8 mouse cellular contexts compared by ENCODE assay signal in the genomic region with DNA sequence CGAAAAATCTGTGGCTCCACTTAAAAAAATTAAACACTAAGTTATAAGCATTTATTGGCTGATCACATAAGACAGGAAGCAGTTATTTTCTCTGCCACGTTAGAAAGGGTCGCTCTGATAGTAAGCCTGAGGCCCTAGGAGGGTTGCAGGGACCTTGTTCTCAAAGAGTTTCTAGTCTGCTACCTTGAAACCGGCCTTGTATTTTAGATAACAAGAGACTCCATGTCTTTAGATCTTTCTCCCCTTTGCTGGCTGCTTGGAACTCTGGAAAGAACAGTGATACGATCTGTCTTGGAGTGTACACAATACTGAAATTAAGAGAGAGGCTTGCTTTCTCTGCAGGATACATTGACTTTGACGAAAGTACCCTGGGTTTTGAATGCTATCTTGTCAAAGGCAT. TPM values are rescaled to one million over a fixed set of nuclear protein-coding genes. Genes with fewer than 3 reads are reported as not detected.
A peak's percentile ranks its signal among the peaks of the same experiment; 100 is the strongest.
DNase-seq lines count a peak whose midpoint lies in the region; ATAC-seq lines count a peak whose summit lies in the region.

No protein-coding gene starts in this region.

- no peak for ATAC-seq in heart, embryonic 14.5 days (ENCODE audit: insufficient number of reproducible peaks, insufficient read depth, low FRiP score, low read depth)
- peak; percentile 30 for ATAC-seq in activated CD4-positive, CD25-positive, alpha-beta regulatory T cell, adult 4 months
- ATAC-seq in hindbrain, embryonic 14.5 days (ENCODE audit: low FRiP score), result no peak
- ATAC-seq in midbrain, embryonic 12.5 days (ENCODE audit: low FRiP score, low read depth), result no peak

- peak overlapping the region; percentile 83 for H3K9ac ChIP-seq in heart, embryonic 14.5 days (ENCODE audit: low read length)
- peak overlapping the region; percentile 87 for H3K9ac ChIP-seq in hindbrain, embryonic 14.5 days
- H3K9ac ChIP-seq in midbrain, embryonic 12.5 days (replicated peaks), result no peak overlapping the region

- no peak for DNase-seq in heart, postnatal 14 days
- no peak for DNase-seq in hindbrain, embryonic 14.5 days (ENCODE audit: low spot score)
- DNase-seq in frontal cortex, postnatal 14 days (ENCODE audit: low spot score in 2 of 2), result no peak
- DNase-seq in adrenal gland, postnatal 14 days, result no peak
- no peak for DNase-seq in adipocyte (ENCODE audit: low spot score)

- no peaks in the 10 kb centered on the region for H3K27me3 ChIP-seq in heart, embryonic 14.5 days (ENCODE audit: control insufficient read depth, insufficient read depth, low read length)
- no peaks in the 10 kb centered on the region for H3K27me3 ChIP-seq in hindbrain, embryonic 14.5 days (ENCODE audit: control insufficient read depth, insufficient read depth, low read length)
- peaks cover 14% of the 10 kb centered on the region for H3K27me3 ChIP-seq in midbrain, embryonic 12.5 days

- peak overlapping the region; percentile 72 for H3K4me2 ChIP-seq in heart, embryonic 14.5 days (ENCODE audit: low read length)
- H3K4me2 ChIP-seq in hindbrain, embryonic 14.5 days (replicated peaks), result peak overlapping the region; percentile 96
- peak overlapping the region; percentile 89 for H3K4me2 ChIP-seq in midbrain, embryonic 12.5 days (replicated peaks)

- intact Hi-C loops in heart, postnatal 14 days (cut with DNase I), result no loop called here

- 58% methylated on average over 6 of the region's 6 CpGs for WGBS in heart, embryonic 14.5 days
- WGBS in hindbrain, embryonic 14.5 days, result 44% methylated on average over 6 of the region's 6 CpGs
- WGBS in midbrain, embryonic 12.5 days, result 49% methylated on average over 6 of the region's 6 CpGs

- H3K9me3 ChIP-seq in heart, embryonic 14.5 days (ENCODE audit: control insufficient read depth, low read length), result no peaks in the 10 kb centered on the region
- no peaks in the 10 kb centered on the region for H3K9me3 ChIP-seq in hindbrain, embryonic 14.5 days (ENCODE audit: control insufficient read depth, low read length)
- H3K9me3 ChIP-seq in midbrain, embryonic 12.5 days, result 0 out of 2 replicates have a peak, but pooled peaks cover 2% of the 10 kb centered on the region

- H3K4me1 ChIP-seq in heart, embryonic 14.5 days (ENCODE audit: control insufficient read depth in 2 of 2, insufficient read depth in 2 of 2, low read length in 2 of 2), result peaks cover 4 to 6% of the 10 kb centered on the region in 2 experiments; a peak in 3 of 4 replicates
- peaks cover 26% of the 10 kb centered on the region for H3K4me1 ChIP-seq in hindbrain, embryonic 14.5 days (replicated peaks; ENCODE audit: control insufficient read depth, insufficient read depth, low read length)
- H3K4me1 ChIP-seq in midbrain, embryonic 12.5 days, result peaks cover 19% of the 10 kb centered on the region

- no peak overlapping the region for H3K27ac ChIP-seq in heart, embryonic 14.5 days (replicated peaks in 1 of 2; ENCODE audit: control insufficient read depth in 1 of 2, insufficient read depth in 1 of 2, low read depth in 2 of 2, low read length in 2 of 2)
- peak overlapping the region; percentile 88; the same call in 1 of the 2 replicates for H3K27ac ChIP-seq in hindbrain, embryonic 14.5 days
- no peak overlapping the region for H3K27ac ChIP-seq in midbrain, embryonic 12.5 days (replicated peaks)

- peak overlapping the region in 1 of 2 experiments; percentile 85; a peak in 2 of 4 replicates for H3K4me3 ChIP-seq in heart, embryonic 14.5 days (ENCODE audit: control insufficient read depth in 1 of 2, insufficient read depth in 1 of 2, low read depth in 1 of 2, low read length in 2 of 2)
- peak overlapping the region; percentile 90 for H3K4me3 ChIP-seq in hindbrain, embryonic 14.5 days (replicated peaks; ENCODE audit: low read length)
- H3K4me3 ChIP-seq in midbrain, embryonic 12.5 days, result peak overlapping the region; percentile 82

- H3K36me3 ChIP-seq in heart, embryonic 14.5 days (ENCODE audit: control insufficient read depth, insufficient read depth, low read length), result no peaks in the 10 kb centered on the region
- no peaks in the 10 kb centered on the region for H3K36me3 ChIP-seq in hindbrain, embryonic 14.5 days (replicated peaks; ENCODE audit: control insufficient read depth, insufficient read depth)
- H3K36me3 ChIP-seq in midbrain, embryonic 12.5 days, result no peaks in the 10 kb centered on the region

RNA-seq across cellular contexts. Expression of gene Hebp1, which starts 0.9 kb away (rescaled TPM):
- polyA plus RNA-seq in heart, embryonic 14.5 days (2014; fragmentation: Nextera tagmentation; extraction: Ambion mirVana), result 2.5 and 9.2 TPM in 2 replicates
- 10 to 100 TPM; 44.8 to 45.9 TPM for total RNA-seq in heart, postnatal 14 days (2021)
- polyA plus RNA-seq in activated CD4-positive, CD25-positive, alpha-beta regulatory T cell, adult 4 months (2017; shearing (Covaris generic)), result 1 to 10 TPM in 1 of 2 experiments, under 1 TPM in 1; 0.42 to 2.4 TPM
- polyA plus RNA-seq in hindbrain, embryonic 14.5 days (2014; fragmentation: Nextera tagmentation; extraction: Ambion mirVana), result 3.1 and 3.3 TPM in 2 replicates
- polyA plus RNA-seq in midbrain, embryonic 12.5 days (2016; fragmentation: Nextera tagmentation; extraction: Ambion mirVana), result 2.3 and 4.0 TPM in 2 replicates
- 26.4 and 46.0 TPM in 2 replicates for total RNA-seq in adrenal gland, postnatal 14 days (2021)

RNA-seq across cellular contexts. Expression of gene Fam234b, which starts 0.9 kb away (rescaled TPM):
- 7.9 and 8.9 TPM in 2 replicates for polyA plus RNA-seq in heart, embryonic 14.5 days (2014; fragmentation: Nextera tagmentation; extraction: Ambion mirVana)
- 1 to 10 TPM; 6.3 to 7.8 TPM for total RNA-seq in heart, postnatal 14 days (2021)
- polyA plus RNA-seq in activated CD4-positive, CD25-positive, alpha-beta regulatory T cell, adult 4 months (2017; shearing (Covaris generic)), result 10 to 100 TPM; 23.6 to 23.8 TPM
- 117 and 126 TPM in 2 replicates for polyA plus RNA-seq in hindbrain, embryonic 14.5 days (2014; fragmentation: Nextera tagmentation; extraction: Ambion mirVana)
- polyA plus RNA-seq in midbrain, embryonic 12.5 days (2016; fragmentation: Nextera tagmentation; extraction: Ambion mirVana), result 39.0 and 43.6 TPM in 2 replicates
- 28.7 and 29.4 TPM in 2 replicates for total RNA-seq in adrenal gland, postnatal 14 days (2021)

RNA-seq across cellular contexts. Expression of gene Gsg1, which starts 55.4 kb away (rescaled TPM):
- 0.71 and 0.74 TPM in 2 replicates for polyA plus RNA-seq in heart, embryonic 14.5 days (2014; fragmentation: Nextera tagmentation; extraction: Ambion mirVana)
- total RNA-seq in heart, postnatal 14 days (2021), result under 1 TPM in 1 of 2 experiments, not detected in 1; 0.86 TPM
- polyA plus RNA-seq in activated CD4-positive, CD25-positive, alpha-beta regulatory T cell, adult 4 months (2017; shearing (Covaris generic)), result not detected
- polyA plus RNA-seq in hindbrain, embryonic 14.5 days (2014; fragmentation: Nextera tagmentation; extraction: Ambion mirVana), result 0.15 and 0.31 TPM in 2 replicates
- 0.24 and 0.45 TPM in 2 replicates for polyA plus RNA-seq in midbrain, embryonic 12.5 days (2016; fragmentation: Nextera tagmentation; extraction: Ambion mirVana)
- total RNA-seq in adrenal gland, postnatal 14 days (2021), result not detected in 2 replicates
